Mouse (Mus musculus) megakaryocyte, embryonic 14.5 days (primary cell): ENCODE data around the gene Tomm20.

Source experiments
- FLI1 ChIP-seq: IDR thresholded peaks from 2 replicates; pipeline ENCODE4 v1.6.1; 2012; ENCODE audit warnings: low read length, inconsistent platforms, mixed read lengths
- GATA1 ChIP-seq: IDR thresholded peaks from 3 replicates; pipeline ENCODE4 v1.6.1; 2012; ENCODE audit warnings: mixed read lengths, low read length, inconsistent platforms, borderline replicate concordance

GRCm38 (mm10) chr8:126909371-126909802 lies 36.3 kb downstream of the Tomm20 start:
- TF ChIP-seq GATA1 (no peak), FLI1 (no peak)
